Mouse (Mus musculus) kidney, embryonic 16.5 days (tissue): ENCODE data around the gene Vasn. TPM values are rescaled to one million over a fixed set of nuclear protein-coding genes. Genes with fewer than 3 reads are reported as not detected.
"Not testable (repeated sequence)": the region's sequence is repeated elsewhere in the genome, so short reads cannot be mapped to it uniquely, and the experiment has no call there.

Experiments
- ATAC-seq: fragments of 200-750 bp; cut with Nextera tagmentation; 2 replicates; pipeline ENCODE4 v1.8.0; 2017; ENCODE audit warnings: moderate TSS enrichment; ENCODE audit not compliant: low FRiP score, low TSS enrichment
- H3K27ac ChIP-seq: fragments of 300-500 bp; sonication (generic); 2 replicates; pipeline ENCODE4 v1.5.1; 2014; ENCODE audit warnings: low read length
- H3K27me3 ChIP-seq: fragments of 300-500 bp; sonication (generic); 2 replicates; pipeline ENCODE4 v1.6.1; 2014; ENCODE audit warnings: low read length, control low read depth, mixed read lengths; ENCODE audit not compliant: insufficient read depth
- H3K36me3 ChIP-seq: fragments of 300-500 bp; sonication (generic); 2 replicates; pipeline ENCODE4 v1.6.1; 2014; ENCODE audit warnings: low read length, control low read depth, mixed read lengths; ENCODE audit not compliant: insufficient read depth
- H3K4me1 ChIP-seq: fragments of 300-500 bp; sonication (generic); 2 replicates; pipeline ENCODE4 v1.6.1; 2014; ENCODE audit warnings: low read length, control low read depth, mixed read lengths; ENCODE audit not compliant: insufficient read depth
- H3K4me2 ChIP-seq: fragments of 300-500 bp; sonication (generic); replicated peaks from 2 replicates; pipeline ENCODE4 v1.6.1; 2014; ENCODE audit warnings: low read depth, low read length
- H3K4me3 ChIP-seq: fragments of 300-500 bp; sonication (generic); 2 replicates; pipeline ENCODE4 v1.5.1; 2014; ENCODE audit warnings: mild to moderate bottlenecking, low read length
- H3K9ac ChIP-seq: fragments of 300-500 bp; sonication (generic); replicated peaks from 2 replicates; pipeline ENCODE4 v1.6.1; 2014; ENCODE audit warnings: low read length
- H3K9me3 ChIP-seq: fragments of 300-500 bp; sonication (generic); 2 replicates; pipeline ENCODE4 v1.6.1; 2016; ENCODE audit warnings: low read length, control low read depth
- WGBS: fragments of 180-500 bp; shearing (Covaris S2); extraction: QIAGEN DNeasy Blood & Tissue Kit; methylation state at CpG from one replicate; pipeline ENCODE4 v1.1.7; 2014; 5-methylcytosine and 5-hydroxymethylcytosine counted together
- polyA plus RNA-seq: library from polyadenylated mRNA; unstranded; fragments of >200 nt; fragmentation: Nextera tagmentation; extraction: Ambion mirVana; gene quantifications from 2 replicates; pipeline ENCODE4 v1.2.1, GENCODE M21; 2015

Vasn gene
- polyA plus RNA-seq, 1 experiment from 2014 or later, result 26.8 TPM

GRCm38 (mm10) chr16:4689371-4689770 is 49.6 kb downstream of the Vasn start:
- WGBS, result 97% methylated on average over 4 of the region's 4 CpGs
- peaks cover 58% of the 10 kb centered on the region for H3K36me3 ChIP-seq
- not testable (repeated sequence) for ATAC-seq, H3K4me2 ChIP-seq, H3K27ac ChIP-seq, H3K27me3 ChIP-seq, H3K4me1 ChIP-seq, H3K9me3 ChIP-seq, H3K4me3 ChIP-seq, H3K9ac ChIP-seq

Other genes with a start within 250 kb of the Vasn start
- gene Adcy9, start 219.4 kb upstream of the Vasn start, polyA plus RNA-seq, result 1.0 and 1.1 TPM in 2 replicates
- 18.2 and 19.2 TPM in 2 replicates for gene Srl, start 98.1 kb upstream of the Vasn start, polyA plus RNA-seq
- 21.8 and 25.5 TPM in 2 replicates for gene Tfap4, start 80.1 kb upstream of the Vasn start, polyA plus RNA-seq
- gene Glis2, start 45.2 kb upstream of the Vasn start, polyA plus RNA-seq, result 43.6 and 53.6 TPM in 2 replicates
- 67.8 and 80.4 TPM in 2 replicates for gene Pam16, start 15.0 kb upstream of the Vasn start, polyA plus RNA-seq
- gene Dnaja3, start within 50 bp of the Vasn start, polyA plus RNA-seq, result 89.6 and 95.3 TPM in 2 replicates
- gene Coro7, start 39.8 kb downstream of the Vasn start, polyA plus RNA-seq, result 21.4 and 24.0 TPM in 2 replicates
- gene Nmral1, start 79.4 kb downstream of the Vasn start, polyA plus RNA-seq, result 96.7 and 100 TPM in 2 replicates
- gene Hmox2, start 86.4 kb downstream of the Vasn start, polyA plus RNA-seq, result 117 and 120 TPM in 2 replicates
- 113 and 123 TPM in 2 replicates for gene Cdip1, start 150.4 kb downstream of the Vasn start, polyA plus RNA-seq
- 0.30 and 0.85 TPM in 2 replicates for gene 4930562C15Rik, start 195.5 kb downstream of the Vasn start, polyA plus RNA-seq
- gene Ubald1, start 240.4 kb downstream of the Vasn start, polyA plus RNA-seq, result 36.2 and 40.4 TPM in 2 replicates
- gene Mgrn1, start 246.3 kb downstream of the Vasn start, polyA plus RNA-seq, result 113 and 117 TPM in 2 replicates